Mouse (Mus musculus) small intestine, adult 2 months (tissue): Measurements from ENCODE around the gene Vcp. TPM values are rescaled to one million over a fixed set of nuclear protein-coding genes. Genes with fewer than 3 reads are reported as not detected.
"Not testable (repeated sequence)": the region's sequence is repeated elsewhere in the genome, so short reads cannot be mapped to it uniquely, and the experiment has no call there.

Experiments
- H3K27ac ChIP-seq: fragments of 200-500 bp; 2 replicates; pipeline ENCODE4 v1.5.1; 2012; ENCODE audit warnings: low read depth, low read length, control low read depth, inconsistent platforms; ENCODE audit not compliant: insufficient read depth
- H3K27me3 ChIP-seq: fragments of 200-500 bp; 2 replicates; pipeline ENCODE4 v1.6.1; 2012; ENCODE audit warnings: mild to moderate bottlenecking, moderate library complexity, low read length, inconsistent platforms; ENCODE audit not compliant: control insufficient read depth, insufficient read depth
- H3K36me3 ChIP-seq: fragments of 200-500 bp; 2 replicates; pipeline ENCODE4 v1.6.1; 2012; ENCODE audit warnings: mild to moderate bottlenecking, low read length, control low read depth, inconsistent platforms; ENCODE audit not compliant: control insufficient read depth, insufficient read depth
- H3K4me1 ChIP-seq: fragments of 200-500 bp; 2 replicates; pipeline ENCODE4 v1.6.1; 2012; ENCODE audit warnings: low read length, inconsistent platforms, mixed read lengths; ENCODE audit not compliant: control insufficient read depth, insufficient read depth, insufficient read length
- H3K4me3 ChIP-seq: fragments of 200-500 bp; 2 replicates; pipeline ENCODE4 v1.5.1; 2012; ENCODE audit warnings: low read depth, mild to moderate bottlenecking, control low read depth, inconsistent platforms, low read length, moderate library complexity
- CTCF ChIP-seq: fragments of 200-500 bp; IDR thresholded peaks from 2 replicates; pipeline ENCODE4 v1.5.1; 2012; ENCODE audit warnings: low read depth, mild to moderate bottlenecking, control low read depth, inconsistent platforms, low read length, moderate library complexity, mixed read lengths; ENCODE audit not compliant: insufficient replicate concordance, insufficient read length; ENCODE audit errors: extremely low read depth
- POLR2A ChIP-seq: fragments of 200-500 bp; IDR thresholded peaks from 2 replicates; pipeline ENCODE4 v1.6.1; 2012; ENCODE audit warnings: low read depth, mild to moderate bottlenecking, control low read depth, inconsistent platforms, low read length, moderate library complexity
- WGBS: fragments of 180-500 bp; shearing (Covaris S2); methylation state at CpG from one replicate; pipeline ENCODE4 v1.1.7; 2018; 5-methylcytosine and 5-hydroxymethylcytosine counted together
- polyA plus RNA-seq: library from polyadenylated mRNA; depleted of rRNA; stranded (reverse); fragments of >200 nt; gene quantifications from 2 replicates; pipeline ENCODE4 v1.2.3, GENCODE M21; 2012; rRNA removed

Vcp gene
- 44.3 and 78.2 TPM in 2 replicates for polyA plus RNA-seq

- Histone ChIP-seq H3K27ac (peak within 1 kb of the TSS; percentile 96), H3K4me3 (peak within 1 kb of the TSS; percentile 100), H3K4me1 (peaks cover 12% of the 10 kb centered on the region)
- 1% methylated on average over 49 of the region's 56 CpGs for WGBS
- H3K27me3 ChIP-seq, H3K36me3 ChIP-seq: not testable (repeated sequence)
These were observed at the start of gene Vcp for GRCm38 (mm10) chr4:43000141-43000986. Vcp (minus strand) TSS chr4:43000507.

DNA sequence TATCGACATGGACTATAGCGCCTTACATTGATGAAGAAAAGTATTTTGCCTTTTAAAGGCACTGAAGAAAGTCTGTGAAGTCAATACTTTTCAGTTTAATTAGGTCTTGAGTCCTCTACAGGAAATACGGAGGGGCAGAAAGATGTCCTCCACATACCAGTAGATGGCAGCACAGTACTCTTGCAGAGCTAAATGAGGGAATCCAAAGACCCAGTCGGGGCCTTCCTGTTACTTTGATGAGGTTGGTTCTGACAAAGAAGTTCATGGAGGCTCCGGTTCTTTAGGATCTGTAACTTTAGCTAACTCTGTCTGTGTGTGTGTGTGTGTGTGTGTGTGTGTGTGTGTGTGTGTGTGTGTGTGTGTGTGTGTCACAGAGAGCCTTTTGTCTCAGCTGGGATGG is 46.9 kb upstream of the Vcp start:
- TF ChIP-seq CTCF (no peak), POLR2A (no peak)
- H3K27ac ChIP-seq = no peak overlapping the region
- peaks cover 19% of the 10 kb centered on the region; the same call in 1 of the 2 replicates for H3K4me1 ChIP-seq
- WGBS = 3% methylated on average over 5 of the region's 5 CpGs
- no peaks in the 10 kb centered on the region for H3K36me3 ChIP-seq
- H3K27me3 ChIP-seq = no peaks in the 10 kb centered on the region
- no peak overlapping the region for H3K4me3 ChIP-seq

GRCm38 (mm10) chr4:43046607-43047006 is 46.3 kb upstream of the Vcp start:
- Histone ChIP-seq H3K27me3 (no peaks in the 10 kb centered on the region), H3K27ac (0 out of 2 replicates have a peak overlapping the region, but pooled peaks have one; percentile 83), H3K36me3 (no peaks in the 10 kb centered on the region), H3K4me3 (peak overlapping the region; percentile 99), H3K4me1 (peaks cover 19% of the 10 kb centered on the region; the same call in 1 of the 2 replicates)
- 41% methylated on average over 5 of the region's 5 CpGs for WGBS
- TF ChIP-seq CTCF (no peak), POLR2A (no peak)

GRCm38 (mm10) chr4:43045659-43046302 is 45.5 kb upstream of the Vcp start, which contains the start of gene Fam214b:
Fam214b (minus strand) TSS chr4:43046220.
- TF ChIP-seq POLR2A (no peak), CTCF (no peak)
- WGBS = under 1% methylated on average over 33 of the region's 33 CpGs
- H3K4me3 ChIP-seq = peak within 1 kb of the TSS; percentile 99
- no peaks in the 10 kb centered on the region for H3K27me3 ChIP-seq
- H3K36me3 ChIP-seq = no peaks in the 10 kb centered on the region
- peak within 1 kb of the TSS; percentile 83 for H3K27ac ChIP-seq
- peaks cover 19% of the 10 kb centered on the region; the same call in 1 of the 2 replicates for H3K4me1 ChIP-seq

- Histone ChIP-seq H3K27ac (peak overlapping the region; percentile 58), H3K4me1 (peaks cover 19% of the 10 kb centered on the region; the same call in 1 of the 2 replicates), H3K4me3 (peak overlapping the region; percentile 99), H3K27me3 (no peaks in the 10 kb centered on the region), H3K36me3 (no peaks in the 10 kb centered on the region)
- WGBS = 3% methylated on average over 13 of the region's 13 CpGs
- TF ChIP-seq POLR2A (no peak), CTCF (no peak)
These were observed 45.0 kb upstream of the Vcp start for GRCm38 (mm10) chr4:43045285-43045658.

DNA sequence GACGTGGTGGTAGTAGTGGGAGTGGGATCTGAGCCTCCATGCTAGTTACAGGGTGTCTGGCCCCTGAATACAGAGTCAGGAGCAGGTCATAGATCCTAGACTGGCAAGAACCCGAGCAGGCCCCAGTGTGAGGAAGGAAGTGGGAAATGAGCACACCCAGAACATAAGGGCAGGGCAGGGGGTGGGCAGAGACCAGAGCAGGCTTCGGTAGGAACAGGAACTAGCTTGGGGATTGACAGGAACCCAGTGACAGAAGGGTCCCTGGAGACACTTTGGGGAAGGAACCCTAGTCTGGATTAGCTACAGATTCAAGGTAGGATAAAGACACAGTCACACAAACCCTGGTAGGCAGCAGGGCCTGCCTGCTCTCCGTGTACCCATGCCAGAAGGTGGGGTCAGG is 44.4 kb upstream of the Vcp start:
- peak overlapping the region; percentile 58 for H3K27ac ChIP-seq
- peaks cover 19% of the 10 kb centered on the region; the same call in 1 of the 2 replicates for H3K4me1 ChIP-seq
- no peaks in the 10 kb centered on the region for H3K36me3 ChIP-seq
- TF ChIP-seq POLR2A (no peak), CTCF (no peak)
- 15% methylated on average over 4 of the region's 4 CpGs for WGBS
- H3K27me3 ChIP-seq = no peaks in the 10 kb centered on the region
- H3K4me3 ChIP-seq = no peak overlapping the region

DNA sequence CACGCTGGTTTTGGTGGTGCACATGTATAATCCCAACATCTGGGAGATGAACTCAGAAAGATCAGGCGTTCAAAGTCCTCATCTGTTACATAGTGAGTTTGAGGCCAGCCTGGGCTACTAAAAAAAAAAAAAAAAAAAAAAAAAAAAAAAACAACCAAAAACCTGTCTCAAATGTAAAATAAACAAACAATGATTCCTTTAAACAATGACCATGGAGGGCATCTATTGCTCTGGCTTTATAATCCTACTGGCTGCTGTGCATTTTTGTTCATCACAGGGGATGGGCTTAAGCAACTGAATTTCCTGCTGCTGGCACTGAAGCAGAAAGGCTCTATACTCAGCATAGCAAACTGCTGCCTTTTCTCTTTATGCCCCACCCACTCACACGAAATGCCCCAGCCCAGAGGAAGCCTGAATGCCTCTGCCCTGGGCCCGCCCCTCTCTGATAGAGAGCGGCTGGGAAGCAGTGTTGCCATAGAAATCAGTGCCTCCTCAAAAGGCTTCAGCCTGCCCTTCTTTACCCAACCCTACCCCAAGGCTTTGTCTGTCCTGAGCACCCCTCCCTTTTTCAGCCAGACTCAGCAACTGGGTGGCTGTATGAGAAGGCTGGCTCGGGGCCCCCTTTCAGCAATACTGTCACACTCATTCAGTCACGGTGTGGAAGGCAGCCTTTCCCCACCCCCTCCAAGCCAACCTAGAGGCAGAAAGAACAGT is 43.5 kb upstream of the Vcp start:
- Histone ChIP-seq H3K27ac (peak overlapping the region; percentile 58; the same call in 1 of the 2 replicates), H3K27me3 (no peaks in the 10 kb centered on the region), H3K4me3 (no peak overlapping the region), H3K36me3 (no peaks in the 10 kb centered on the region), H3K4me1 (peaks cover 20% of the 10 kb centered on the region; the same call in 1 of the 2 replicates)
- no peak for TF ChIP-seq CTCF
- WGBS = 26% methylated on average over 7 of the region's 7 CpGs
